Mouse (Mus musculus) lung, embryonic 14.5 days (tissue): ENCODE data around the gene Fam136a. TPM values are rescaled to one million over a fixed set of nuclear protein-coding genes. Genes with fewer than 3 reads are reported as not detected.
A peak's percentile ranks its signal among the peaks of the same experiment; 100 is the strongest.

Source experiments
- ATAC-seq: fragments of 200-750 bp; cut with Nextera tagmentation; 2 replicates; pipeline ENCODE4 v1.8.0; 2017; ENCODE audit warnings: mild to moderate bottlenecking, moderate TSS enrichment, moderate library complexity; ENCODE audit not compliant: insufficient read depth
- DNase-seq: peaks from one replicate; pipeline ENCODE4 v3.0.0-alpha.2; 2015
- H3K27ac ChIP-seq: fragments of 300-500 bp; sonication (generic); 2 replicates; pipeline ENCODE4 v1.5.1; 2014; ENCODE audit warnings: low read depth, mild to moderate bottlenecking, moderate library complexity
- H3K27me3 ChIP-seq: fragments of 300-500 bp; sonication (generic); 2 replicates; pipeline ENCODE4 v1.6.1; 2014; ENCODE audit warnings: low read length, control low read depth; ENCODE audit not compliant: insufficient read depth
- H3K36me3 ChIP-seq: fragments of 300-500 bp; sonication (generic); 2 replicates; pipeline ENCODE4 v1.6.1; 2014; ENCODE audit warnings: control low read depth; ENCODE audit not compliant: insufficient read depth
- H3K4me1 ChIP-seq: fragments of 300-500 bp; sonication (generic); 2 replicates; pipeline ENCODE4 v1.6.1; 2014; ENCODE audit warnings: antibody characterized with exemption, control low read depth; ENCODE audit not compliant: insufficient read depth
- H3K4me2 ChIP-seq: fragments of 300-500 bp; sonication (generic); 2 replicates; pipeline ENCODE4 v1.6.1; 2014; ENCODE audit warnings: mild to moderate bottlenecking
- H3K4me3 ChIP-seq: fragments of 300-500 bp; sonication (generic); 2 replicates; pipeline ENCODE4 v1.5.1; 2014; ENCODE audit warnings: low read depth, low read length
- H3K9ac ChIP-seq: fragments of 300-500 bp; sonication (generic); 2 replicates; pipeline ENCODE4 v1.6.1; 2014
- H3K9me3 ChIP-seq: fragments of 300-500 bp; sonication (generic); 2 replicates; pipeline ENCODE4 v1.6.1; 2016; ENCODE audit warnings: low read depth, low read length, control low read depth
- CTCF ChIP-seq: IDR thresholded peaks from 2 replicates; pipeline ENCODE4 v1.5.1; 2016; ENCODE audit warnings: antibody characterized with exemption, low read depth
- WGBS: fragments of 180-500 bp; shearing (Covaris S2); extraction: QIAGEN DNeasy Blood & Tissue Kit; methylation state at CpG from one replicate; pipeline ENCODE4 v1.1.7; 2014; 5-methylcytosine and 5-hydroxymethylcytosine counted together
- polyA plus RNA-seq: library from polyadenylated mRNA; unstranded; fragments of >200 nt; fragmentation: Nextera tagmentation; extraction: Ambion mirVana; gene quantifications from 2 replicates; pipeline ENCODE4 v1.2.1, GENCODE M21; 2014

The Fam136a gene
- polyA plus RNA-seq, result 129 and 130 TPM in 2 replicates

GRCm38 (mm10) chr6:86365371-86366124 is at the start of gene Fam136a:
TSS of gene Fam136a (plus strand) at chr6:86365646.
- Histone ChIP-seq H3K4me2 (peak within 1 kb of the TSS; percentile 87), H3K36me3 (peaks cover 16% of the 10 kb centered on the region), H3K4me3 (peak within 1 kb of the TSS; percentile 71), H3K4me1 (0 out of 2 replicates have a peak, but pooled peaks cover 5% of the 10 kb centered on the region), H3K27ac (peak within 1 kb of the TSS; percentile 84), H3K27me3 (no peaks in the 10 kb centered on the region), H3K9ac (peak within 1 kb of the TSS; percentile 82), H3K9me3 (no peaks in the 10 kb centered on the region)
- ATAC-seq (peak; percentile 96), DNase-seq (peak; percentile 99)
- peak; percentile 96 for TF ChIP-seq CTCF
- under 1% methylated on average over 74 of the region's 76 CpGs for WGBS

- Histone ChIP-seq H3K27ac (no peak overlapping the region), H3K4me2 (no peak overlapping the region), H3K9ac (no peak overlapping the region), H3K27me3 (no peaks in the 10 kb centered on the region), H3K9me3 (no peaks in the 10 kb centered on the region), H3K4me3 (no peak overlapping the region), H3K36me3 (no peaks in the 10 kb centered on the region), H3K4me1 (no peaks in the 10 kb centered on the region)
- ATAC-seq (no peak), DNase-seq (peak; percentile 9)
- 33% methylated on average over 1 of the region's 1 CpGs for WGBS
- TF ChIP-seq CTCF, result no peak
These were observed 48.4 kb upstream of the Fam136a start for GRCm38 (mm10) chr6:86317066-86317465.

GRCm38 (mm10) chr6:86318855-86319254 is 46.6 kb upstream of the Fam136a start:
- Histone ChIP-seq H3K27me3 (no peaks in the 10 kb centered on the region), H3K9me3 (no peaks in the 10 kb centered on the region), H3K4me2 (no peak overlapping the region), H3K4me1 (no peaks in the 10 kb centered on the region), H3K4me3 (no peak overlapping the region), H3K27ac (no peak overlapping the region), H3K9ac (no peak overlapping the region), H3K36me3 (no peaks in the 10 kb centered on the region)
- 49% methylated on average over 4 of the region's 4 CpGs for WGBS
- ATAC-seq (no peak), DNase-seq (peak; percentile 37)
- no peak for TF ChIP-seq CTCF

- Histone ChIP-seq H3K4me2 (no peak overlapping the region), H3K36me3 (no peaks in the 10 kb centered on the region), H3K9me3 (no peaks in the 10 kb centered on the region), H3K27ac (no peak overlapping the region), H3K4me1 (no peaks in the 10 kb centered on the region), H3K4me3 (no peak overlapping the region), H3K27me3 (no peaks in the 10 kb centered on the region), H3K9ac (no peak overlapping the region)
- TF ChIP-seq CTCF, result no peak
- ATAC-seq (no peak), DNase-seq (no peak)
- WGBS, result 76% methylated on average over 5 of the region's 5 CpGs
These were observed 43.3 kb upstream of the Fam136a start for GRCm38 (mm10) chr6:86322031-86322563.

GRCm38 (mm10) chr6:86322991-86323390 is 42.5 kb upstream of the Fam136a start:
- no peak for ATAC-seq
- Histone ChIP-seq H3K9me3 (no peaks in the 10 kb centered on the region), H3K4me2 (no peak overlapping the region), H3K36me3 (no peaks in the 10 kb centered on the region), H3K4me3 (no peak overlapping the region), H3K27ac (no peak overlapping the region), H3K9ac (no peak overlapping the region), H3K4me1 (no peaks in the 10 kb centered on the region), H3K27me3 (no peaks in the 10 kb centered on the region)
- 90% methylated on average over 9 of the region's 9 CpGs for WGBS
- TF ChIP-seq CTCF, result no peak
- DNase-seq, result no peak

GRCm38 (mm10) chr6:86324400-86324799 is 41.0 kb upstream of the Fam136a start:
- WGBS, result 71% methylated on average over 3 of the region's 3 CpGs
- no peak for TF ChIP-seq CTCF
- Histone ChIP-seq H3K27ac (no peak overlapping the region), H3K4me2 (no peak overlapping the region), H3K27me3 (no peaks in the 10 kb centered on the region), H3K4me3 (no peak overlapping the region), H3K4me1 (no peaks in the 10 kb centered on the region), H3K9me3 (no peaks in the 10 kb centered on the region), H3K36me3 (no peaks in the 10 kb centered on the region), H3K9ac (no peak overlapping the region)
- no peak for ATAC-seq
- no peak for DNase-seq

- no peaks in the 10 kb centered on the region for H3K27me3 ChIP-seq
- no peak for TF ChIP-seq CTCF
- no peak for DNase-seq
- H3K36me3 ChIP-seq, result no peaks in the 10 kb centered on the region
- H3K4me2 ChIP-seq, result no peak overlapping the region
- H3K27ac ChIP-seq, result no peak overlapping the region
- ATAC-seq, result no peak
- H3K4me1 ChIP-seq, result no peaks in the 10 kb centered on the region
- H3K9me3 ChIP-seq, result no peaks in the 10 kb centered on the region
- no peak overlapping the region for H3K9ac ChIP-seq
- 76% methylated on average over 5 of the region's 5 CpGs for WGBS
- H3K4me3 ChIP-seq, result no peak overlapping the region
These were observed 39.8 kb upstream of the Fam136a start for GRCm38 (mm10) chr6:86325646-86326045.
